Mouse (Mus musculus) neural tube, embryonic 11.5 days (tissue): Measurements from ENCODE around the gene Tomm20. TPM values are rescaled to one million over a fixed set of nuclear protein-coding genes. Genes with fewer than 3 reads are reported as not detected.
"Not testable (repeated sequence)": the region's sequence is repeated elsewhere in the genome, so short reads cannot be mapped to it uniquely, and the experiment has no call there.

Source experiments
- ATAC-seq: fragments of 200-750 bp; cut with Nextera tagmentation; 2 replicates; pipeline ENCODE4 v1.8.0; 2017; ENCODE audit warnings: moderate number of reproducible peaks, mild to moderate bottlenecking, moderate TSS enrichment, moderate library complexity; ENCODE audit not compliant: insufficient read depth, low FRiP score, low TSS enrichment
- DNase-seq: peaks from one replicate; pipeline ENCODE4 v3.0.0-alpha.2; 2015; ENCODE audit warnings: low spot score
- H3K27ac ChIP-seq: fragments of 300-500 bp; sonication (generic); 2 replicates; pipeline ENCODE4 v1.5.1; 2014; ENCODE audit warnings: low read depth, mild to moderate bottlenecking, low read length
- H3K27me3 ChIP-seq: fragments of 300-500 bp; sonication (generic); 2 replicates; pipeline ENCODE4 v1.6.1; 2014; ENCODE audit warnings: mild to moderate bottlenecking, low read length, mixed read lengths; ENCODE audit not compliant: control insufficient read depth, insufficient read depth
- H3K36me3 ChIP-seq: fragments of 300-500 bp; sonication (generic); 2 replicates; pipeline ENCODE4 v1.6.1; 2014; ENCODE audit warnings: mild to moderate bottlenecking, low read length, moderate library complexity, mixed read lengths; ENCODE audit not compliant: control insufficient read depth, insufficient read depth
- H3K4me1 ChIP-seq: fragments of 300-500 bp; sonication (generic); 2 replicates; pipeline ENCODE4 v1.6.1; 2014; ENCODE audit warnings: low read length, mixed read lengths; ENCODE audit not compliant: control insufficient read depth, insufficient read depth
- H3K4me2 ChIP-seq: fragments of 300-500 bp; sonication (generic); 2 replicates; pipeline ENCODE4 v1.6.1; 2014; ENCODE audit warnings: low read depth, mild to moderate bottlenecking, moderate library complexity
- H3K4me3 ChIP-seq: fragments of 300-500 bp; sonication (generic); 2 replicates; pipeline ENCODE4 v1.5.1; 2014; ENCODE audit warnings: low read depth, low read length
- H3K9ac ChIP-seq: fragments of 300-500 bp; sonication (generic); 2 replicates; pipeline ENCODE4 v1.6.1; 2014; ENCODE audit warnings: mild to moderate bottlenecking, low read length
- H3K9me3 ChIP-seq: fragments of 300-500 bp; sonication (generic); 2 replicates; pipeline ENCODE4 v1.6.1; 2016; ENCODE audit warnings: low read length; ENCODE audit not compliant: control insufficient read depth
- WGBS: fragments of 180-500 bp; shearing (Covaris S2); extraction: QIAGEN DNeasy Blood & Tissue Kit; methylation state at CpG from one replicate; pipeline ENCODE4 v1.1.7; 2014; 5-methylcytosine and 5-hydroxymethylcytosine counted together
- polyA plus RNA-seq: library from polyadenylated mRNA; unstranded; fragments of >200 nt; fragmentation: Nextera tagmentation; extraction: Ambion mirVana; gene quantifications from 2 replicates; pipeline ENCODE4 v1.2.1, GENCODE M21; 2014

The Tomm20 gene
- polyA plus RNA-seq, result 225 and 234 TPM in 2 replicates

DNA sequence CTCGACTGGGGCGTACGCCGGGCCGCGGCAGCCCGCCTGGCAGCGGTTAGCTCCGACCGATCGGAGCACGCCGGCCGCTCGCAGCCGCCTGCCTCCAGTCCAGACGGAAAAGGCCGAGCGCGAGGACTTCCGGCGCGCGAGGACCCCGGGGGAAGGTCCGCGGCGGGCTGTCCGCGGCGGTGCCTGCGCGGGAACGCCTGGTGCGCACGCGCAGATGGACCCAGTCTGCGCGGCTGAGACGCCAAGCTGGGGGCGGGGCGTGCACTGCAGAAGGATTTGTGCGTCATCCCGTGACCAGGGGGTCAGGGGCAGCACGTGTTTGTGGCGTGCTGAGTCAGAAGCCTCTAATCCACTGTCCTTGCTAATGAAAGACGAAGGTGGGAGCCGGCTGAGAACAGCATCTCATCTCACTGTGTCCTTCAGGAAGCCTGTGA is at the start of gene Tomm20:
TSS of gene Tomm20 (minus strand) at position 115 of the 434 bp plus-strand sequence.
- peaks cover 3% of the 10 kb centered on the region; the same call in 1 of the 2 replicates for H3K4me1 ChIP-seq
- DNase-seq (peak; percentile 99), ATAC-seq (peak; percentile 91)
- no peaks in the 10 kb centered on the region for H3K27me3 ChIP-seq
- under 1% methylated on average over 48 of the region's 48 CpGs for WGBS
- H3K9ac ChIP-seq, result peak within 1 kb of the TSS; percentile 88
- peak within 1 kb of the TSS; percentile 88 for H3K4me2 ChIP-seq
- no peaks in the 10 kb centered on the region for H3K9me3 ChIP-seq
- H3K4me3 ChIP-seq, result peak within 1 kb of the TSS; percentile 79
- no peaks in the 10 kb centered on the region for H3K36me3 ChIP-seq
- peak within 1 kb of the TSS; percentile 75 for H3K27ac ChIP-seq

DNA sequence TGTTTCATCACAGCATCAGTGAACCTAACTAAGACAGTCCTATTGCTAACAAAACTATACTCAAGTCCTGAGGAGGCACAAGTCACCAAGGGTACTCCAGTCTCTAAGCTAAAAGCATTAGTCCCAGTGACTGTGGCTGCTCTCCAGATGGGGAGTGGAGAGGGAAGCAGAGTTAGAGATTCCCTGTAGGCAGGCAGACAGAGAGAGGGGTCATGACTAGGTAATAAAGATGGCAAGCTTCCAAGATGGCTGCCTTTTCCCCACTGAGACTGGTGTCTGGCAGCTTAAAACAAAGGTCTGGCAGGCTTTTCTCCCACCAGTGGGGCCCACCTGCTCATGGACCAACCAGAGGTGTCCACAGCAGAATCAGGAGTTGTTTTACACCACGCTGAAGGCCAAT is 48.9 kb upstream of the Tomm20 start:
- ATAC-seq, result no peak

DNA sequence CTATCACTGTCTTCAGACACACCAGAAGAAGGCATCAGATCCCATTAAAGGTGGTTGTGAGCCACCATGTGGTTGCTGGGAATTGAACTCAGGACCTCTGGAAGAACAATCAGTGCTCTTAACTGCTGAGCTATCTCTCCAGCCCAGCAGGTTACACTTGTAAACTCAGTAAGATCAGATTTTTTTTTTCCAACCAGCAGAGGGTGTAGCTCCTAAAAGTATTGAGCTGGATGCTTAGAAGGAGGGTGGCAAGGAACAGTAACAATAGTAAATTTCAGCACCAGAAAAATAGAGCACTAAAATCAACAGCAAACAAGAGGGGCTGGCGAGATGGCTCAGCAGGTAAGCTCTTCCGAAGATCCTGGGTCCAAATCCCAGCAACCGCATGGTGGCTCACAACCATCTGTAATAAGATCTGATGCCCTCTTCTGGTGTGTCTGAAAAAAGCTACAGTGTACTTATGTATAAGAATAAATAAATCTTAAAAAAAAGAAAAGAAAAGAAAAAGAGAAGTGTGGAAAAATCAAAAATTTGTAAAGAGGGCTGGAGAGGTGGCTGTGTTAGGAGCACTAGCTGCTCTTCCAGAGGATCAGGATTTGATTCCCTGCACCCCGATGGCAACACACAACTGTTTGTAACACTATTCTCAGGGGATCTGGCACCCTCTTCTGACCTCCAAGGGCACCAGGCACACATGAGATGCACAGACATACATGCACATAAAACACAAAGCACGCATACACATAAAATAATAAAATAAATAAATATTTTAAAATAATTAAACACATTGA is 43.9 kb upstream of the Tomm20 start:
- no peak for ATAC-seq

More for the DNA sequence above, 48.9 kb upstream of the Tomm20 start:
- no peaks in the 10 kb centered on the region for H3K4me1 ChIP-seq
- no peak overlapping the region for H3K9ac ChIP-seq
- no peak overlapping the region for H3K27ac ChIP-seq
- H3K36me3 ChIP-seq, result no peaks in the 10 kb centered on the region
- 75% methylated on average over 1 of the region's 1 CpGs for WGBS
- H3K27me3 ChIP-seq, result no peaks in the 10 kb centered on the region
- H3K9me3 ChIP-seq, result no peaks in the 10 kb centered on the region
- no peak for DNase-seq
- no peak overlapping the region for H3K4me2 ChIP-seq
- H3K4me3 ChIP-seq, result no peak overlapping the region

DNA sequence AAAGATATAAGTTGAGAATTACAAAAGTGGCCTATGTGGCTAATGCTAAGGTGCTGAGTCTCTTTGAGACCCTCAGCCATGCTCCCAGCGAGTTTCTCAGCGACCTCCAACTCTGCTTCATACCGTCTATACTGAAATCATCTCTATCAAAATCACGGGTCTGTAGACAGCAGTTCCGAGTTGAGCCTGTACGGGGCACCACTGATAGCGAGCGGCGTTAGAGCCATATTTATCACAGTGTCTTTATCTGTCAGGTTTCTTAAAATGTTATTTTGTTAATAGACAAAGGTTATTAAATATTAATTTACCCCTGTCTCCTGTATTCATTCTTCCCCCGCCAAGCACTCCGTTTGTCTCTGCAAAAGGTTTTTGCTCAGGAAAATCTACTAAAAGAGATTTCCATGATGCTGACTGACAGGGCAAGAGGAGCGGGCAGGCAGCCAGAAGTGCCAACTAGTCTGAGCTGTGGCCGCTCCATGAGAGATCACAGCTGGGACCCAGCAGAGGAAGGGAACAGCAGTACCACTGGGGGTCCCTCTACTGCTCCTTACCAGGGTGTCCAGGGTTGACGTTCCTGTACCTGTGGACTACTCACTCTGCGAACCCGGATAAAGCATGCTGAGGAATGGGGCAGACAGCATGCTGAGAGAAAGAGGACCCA is 42.8 kb upstream of the Tomm20 start:
- Histone ChIP-seq H3K27ac (no peak overlapping the region), H3K4me2 (no peak overlapping the region), H3K4me1 (no peaks in the 10 kb centered on the region), H3K9ac (no peak overlapping the region), H3K4me3 (no peak overlapping the region), H3K9me3 (no peaks in the 10 kb centered on the region), H3K27me3 (no peaks in the 10 kb centered on the region), H3K36me3 (no peaks in the 10 kb centered on the region)
- WGBS, result 66% methylated on average over 16 of the region's 16 CpGs
- no peak for ATAC-seq
- DNase-seq, result no peak

More for the DNA sequence above, 43.9 kb upstream of the Tomm20 start:
- 82% methylated on average over 5 of the region's 5 CpGs for WGBS
- Histone ChIP-seq H3K27me3 (no peaks in the 10 kb centered on the region), H3K9ac (no peak overlapping the region), H3K4me3 (no peak overlapping the region), H3K4me1 (no peaks in the 10 kb centered on the region), H3K4me2 (no peak overlapping the region), H3K9me3 (no peaks in the 10 kb centered on the region), H3K27ac (no peak overlapping the region), H3K36me3 (no peaks in the 10 kb centered on the region)
- DNase-seq, result no peak

DNA sequence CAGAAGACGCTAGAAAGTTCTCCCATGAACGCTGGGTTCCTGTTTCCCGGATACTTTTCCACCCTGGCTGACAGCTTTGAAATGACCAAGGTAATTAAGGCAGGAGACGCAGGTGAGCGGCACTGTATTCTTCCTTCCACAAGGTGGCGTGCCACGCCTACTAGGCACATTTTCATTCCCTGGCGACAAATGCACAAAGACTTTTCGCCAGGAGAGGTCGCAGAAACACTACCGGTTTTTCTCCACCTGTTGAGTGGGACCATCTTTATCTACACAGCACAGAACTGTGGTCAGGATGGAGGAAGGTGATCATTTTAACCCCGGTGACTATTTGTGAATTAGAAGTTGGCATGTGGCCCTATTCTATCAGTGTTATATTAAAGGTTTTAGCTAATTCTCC is 40.9 kb upstream of the Tomm20 start:
- no peak overlapping the region for H3K4me2 ChIP-seq
- H3K27ac ChIP-seq, result no peak overlapping the region
- no peaks in the 10 kb centered on the region for H3K27me3 ChIP-seq
- peak; percentile 35; the same call in 1 of the 2 replicates for ATAC-seq
- no peaks in the 10 kb centered on the region for H3K36me3 ChIP-seq
- 5% methylated on average over 12 of the region's 12 CpGs for WGBS
- H3K4me3 ChIP-seq, result no peak overlapping the region
- peak; percentile 87 for DNase-seq
- H3K9me3 ChIP-seq, result no peaks in the 10 kb centered on the region
- no peak overlapping the region for H3K9ac ChIP-seq
- no peaks in the 10 kb centered on the region for H3K4me1 ChIP-seq

DNA sequence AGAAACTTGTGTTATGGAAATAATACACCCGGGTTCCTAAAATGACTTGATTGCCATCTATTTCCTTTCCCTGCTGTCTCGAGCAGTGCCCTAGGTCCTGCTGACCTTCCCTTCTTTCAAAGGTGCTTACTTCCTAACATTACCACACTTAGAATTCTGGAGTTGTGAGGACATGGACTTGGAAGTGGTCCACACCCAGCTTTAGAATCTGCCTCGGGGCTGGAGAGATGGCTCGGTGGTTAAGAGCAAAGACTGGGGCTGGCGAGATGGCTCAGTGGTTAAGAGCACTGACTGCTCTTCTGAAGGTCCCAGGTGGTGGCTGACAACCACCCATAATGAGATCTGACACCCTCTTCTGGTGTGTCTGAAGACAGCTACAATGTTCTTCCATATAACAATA is 34.4 kb upstream of the Tomm20 start:
- Histone ChIP-seq H3K4me2 (no peak overlapping the region), H3K27me3 (no peaks in the 10 kb centered on the region), H3K4me1 (no peaks in the 10 kb centered on the region), H3K36me3 (no peaks in the 10 kb centered on the region), H3K4me3 (no peak overlapping the region), H3K27ac (no peak overlapping the region), H3K9ac (no peak overlapping the region), H3K9me3 (no peaks in the 10 kb centered on the region)
- DNase-seq, result no peak
- 67% methylated on average over 5 of the region's 5 CpGs for WGBS
- ATAC-seq, result no peak

DNA sequence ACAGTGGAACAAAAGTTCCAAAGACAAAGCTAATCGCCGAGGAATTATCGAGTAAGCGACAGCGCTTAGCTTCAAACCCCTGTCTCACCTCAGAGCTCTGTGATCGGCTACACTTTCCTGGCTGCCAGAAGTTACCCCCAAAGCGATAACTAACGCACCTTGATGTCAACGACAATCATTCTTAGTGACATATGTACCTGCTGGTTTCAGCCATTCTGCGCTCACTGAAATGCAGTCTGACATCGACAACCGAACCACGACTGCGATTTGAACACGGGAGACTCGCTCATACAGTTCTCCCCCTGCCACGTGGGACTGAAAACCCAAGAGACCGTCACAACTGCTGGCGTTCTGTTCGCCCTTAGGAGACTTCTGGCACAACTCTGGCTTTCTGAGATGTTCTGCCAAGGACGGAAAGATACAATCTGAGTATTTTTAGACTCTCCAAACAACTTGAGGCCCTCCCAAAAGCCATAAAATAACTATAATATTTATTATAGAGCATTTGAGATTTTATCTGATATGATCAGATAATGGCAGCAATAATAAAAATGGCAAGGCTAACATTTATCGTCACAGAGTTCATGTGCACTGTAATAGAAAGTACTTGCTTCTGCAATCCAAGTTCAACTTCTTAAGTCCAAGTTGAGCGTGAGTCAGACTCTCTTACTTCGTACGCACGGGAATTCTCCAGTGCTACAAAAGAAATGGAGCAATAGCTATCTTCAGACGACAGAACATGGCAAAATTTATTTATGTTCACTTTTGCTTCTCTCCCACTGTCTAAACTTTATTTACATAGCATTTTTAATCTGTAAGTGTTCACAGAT is 33.7 kb upstream of the Tomm20 start:
- peak overlapping the region; percentile 10; the same call in 1 of the 2 replicates for H3K4me3 ChIP-seq
- DNase-seq (peak; percentile 14), ATAC-seq (no peak)
- H3K9ac ChIP-seq, result no peak overlapping the region
- H3K4me2 ChIP-seq, result peak overlapping the region; percentile 24
- WGBS, result 27% methylated on average over 27 of the region's 27 CpGs
- no peaks in the 10 kb centered on the region for H3K36me3 ChIP-seq
- no peak overlapping the region for H3K27ac ChIP-seq
- no peaks in the 10 kb centered on the region for H3K4me1 ChIP-seq
- H3K9me3 ChIP-seq, result no peaks in the 10 kb centered on the region
- H3K27me3 ChIP-seq, result no peaks in the 10 kb centered on the region

DNA sequence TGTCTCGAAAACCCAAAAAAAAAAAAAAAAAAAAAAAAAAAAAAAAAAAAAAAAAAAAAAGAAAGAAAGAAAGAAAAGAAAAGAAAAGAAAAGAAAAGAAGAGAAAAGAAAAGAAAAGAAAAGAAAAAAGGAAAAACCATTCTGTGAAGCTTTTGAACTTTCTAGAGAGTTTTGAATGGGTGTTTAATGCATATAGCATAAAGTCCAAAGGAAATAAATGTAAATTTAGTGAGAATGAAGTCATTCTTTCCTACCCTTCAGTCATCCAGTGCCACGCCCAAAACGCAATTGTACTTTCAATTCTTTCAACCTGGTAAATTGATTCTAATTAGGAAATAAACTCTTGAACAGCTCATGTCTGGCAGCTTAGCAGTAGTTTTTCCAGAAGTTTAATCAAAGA is 32.9 kb upstream of the Tomm20 start:
- DNase-seq, H3K27me3 ChIP-seq, ATAC-seq, H3K4me2 ChIP-seq, H3K4me3 ChIP-seq, H3K9ac ChIP-seq, H3K9me3 ChIP-seq, H3K27ac ChIP-seq, H3K36me3 ChIP-seq, H3K4me1 ChIP-seq: not testable (repeated sequence)
- 47% methylated on average over 2 of the region's 3 CpGs for WGBS
